Mouse (Mus musculus) yolk sac, embryonic 10.5 days (tissue): ENCODE results near the gene Rwdd2b.
A peak's percentile ranks its signal among the peaks of the same experiment; 100 is the strongest.

Source experiments
- DNase-seq: peaks from one replicate; pipeline ENCODE4 v3.0.0-alpha.2; 2017; ENCODE audit warnings: low spot score

Rwdd2b gene

DNA sequence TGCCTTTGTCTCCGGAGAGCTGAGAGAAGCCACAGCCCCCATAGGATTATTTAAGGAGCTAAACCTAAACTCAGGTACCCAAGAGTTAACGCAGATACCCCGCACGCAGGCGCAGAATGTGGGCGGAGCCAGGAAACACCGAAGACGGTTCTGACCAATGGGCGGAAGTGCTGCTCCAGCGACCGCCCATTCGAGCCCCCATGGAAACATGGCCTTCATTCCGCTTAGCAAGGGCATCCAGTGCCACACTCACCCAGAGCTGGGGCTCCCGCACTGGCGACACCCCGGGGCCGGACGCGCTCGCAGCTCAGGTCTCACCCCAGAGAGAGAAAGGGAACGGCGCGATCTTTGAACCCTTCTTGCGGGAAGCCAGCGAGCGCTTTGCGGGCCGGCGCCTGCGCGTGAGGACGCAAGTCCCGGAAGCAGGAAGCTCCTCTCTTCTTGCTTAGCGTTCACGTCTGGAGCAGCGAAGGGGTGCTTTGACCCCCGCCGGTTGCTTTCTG is at the start of gene Rwdd2b:
Gene Rwdd2b (minus strand): TSS at position 390 of the 503 bp plus-strand sequence.
- peak; percentile 94 for DNase-seq

DNA sequence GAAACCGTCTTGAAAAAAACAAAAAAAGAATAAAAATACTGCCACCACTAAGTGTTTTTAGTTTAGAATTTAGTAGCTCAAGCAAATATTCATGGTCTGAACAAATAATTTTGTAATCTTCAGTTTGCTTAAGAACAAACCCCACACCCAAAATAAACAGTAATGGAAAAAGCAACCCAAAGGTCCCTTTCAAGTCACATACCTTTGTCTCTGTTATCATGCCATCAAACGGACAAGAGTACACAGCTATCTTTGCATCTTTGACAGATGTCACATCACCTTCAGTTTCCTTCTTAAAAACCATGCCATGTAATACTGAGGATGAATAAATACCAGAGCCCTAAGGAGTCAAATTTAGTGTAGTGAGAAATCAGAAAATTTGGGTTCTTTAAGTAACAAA is 48.2 kb upstream of the Rwdd2b start:
- DNase-seq: no peak

DNA sequence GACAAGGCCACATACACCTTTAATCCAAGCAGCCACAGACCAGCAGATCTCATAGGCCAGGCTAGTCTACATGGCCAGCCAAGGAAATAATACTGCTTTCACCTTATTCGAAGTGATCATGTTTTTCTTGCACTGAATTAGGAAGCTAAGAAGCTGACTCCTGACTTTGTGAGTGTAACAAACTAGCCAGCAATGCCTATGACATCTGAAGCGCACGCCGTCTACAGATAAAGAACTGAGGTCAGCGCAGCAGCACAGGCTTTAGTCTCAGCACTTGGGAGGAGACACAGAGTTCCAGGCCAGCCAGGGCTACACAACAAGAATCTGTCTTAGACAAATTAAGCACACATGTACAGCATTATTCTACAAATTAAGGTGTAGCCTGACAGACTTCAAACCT is 46.4 kb upstream of the Rwdd2b start:
- no peak for DNase-seq

DNA sequence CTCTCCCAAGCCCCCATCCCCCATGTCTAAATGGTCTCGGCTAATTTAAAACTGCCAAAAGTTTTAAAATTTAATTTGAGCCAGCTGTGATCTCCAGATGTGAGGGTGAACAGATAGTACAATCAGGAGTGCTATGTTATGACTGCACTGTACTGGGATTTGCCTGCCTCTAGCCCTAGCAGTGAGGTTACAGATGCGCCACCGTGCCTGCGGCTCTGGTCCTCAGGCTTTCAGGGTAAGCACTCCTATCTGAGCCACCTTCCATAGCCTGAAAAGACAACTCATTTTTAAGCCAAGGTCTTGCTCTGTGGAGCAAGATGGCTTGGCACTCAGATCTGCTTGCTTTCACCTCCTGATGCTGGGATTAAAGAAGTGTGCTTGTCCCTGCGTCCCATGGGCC is 44.0 kb upstream of the Rwdd2b start:
- no peak for DNase-seq

DNA sequence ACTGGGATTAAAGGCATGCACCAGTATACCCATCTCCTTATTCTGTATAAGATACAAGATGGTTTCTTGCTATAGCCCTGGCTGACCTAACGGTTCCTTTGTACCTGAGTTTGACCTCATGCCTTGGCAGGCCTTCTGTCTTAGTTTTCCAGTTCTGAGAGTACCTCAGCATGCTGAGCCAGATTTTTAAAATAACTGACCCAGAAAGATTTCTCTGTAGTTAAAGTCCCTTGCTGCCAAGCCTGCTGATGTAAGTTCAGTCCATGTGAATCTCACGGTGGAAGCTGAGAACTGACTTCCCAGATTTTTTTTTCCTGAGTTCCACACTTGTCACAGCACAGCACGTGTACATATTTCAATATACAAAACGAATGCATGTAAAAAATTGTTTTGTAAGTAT is 30.2 kb upstream of the Rwdd2b start:
- DNase-seq: no peak

DNA sequence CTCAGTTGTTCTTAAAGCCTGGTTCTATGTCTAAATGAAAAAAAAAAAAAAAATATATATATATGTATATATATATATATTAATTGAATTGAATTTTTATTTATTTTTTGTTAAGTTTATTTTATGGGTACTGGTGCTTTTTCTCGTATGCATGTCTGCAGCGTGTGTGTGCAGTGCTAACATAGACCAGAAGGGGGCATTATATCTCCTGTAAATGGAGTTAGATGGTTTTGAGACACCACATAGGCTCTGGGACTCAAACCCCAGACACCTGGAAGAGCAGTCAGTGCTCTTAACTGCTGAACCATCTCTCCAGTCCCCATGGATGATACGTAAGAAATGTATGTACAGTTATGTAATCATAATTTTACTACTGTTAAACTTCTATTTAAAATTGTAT is 18.4 kb upstream of the Rwdd2b start:
- no peak for DNase-seq

DNA sequence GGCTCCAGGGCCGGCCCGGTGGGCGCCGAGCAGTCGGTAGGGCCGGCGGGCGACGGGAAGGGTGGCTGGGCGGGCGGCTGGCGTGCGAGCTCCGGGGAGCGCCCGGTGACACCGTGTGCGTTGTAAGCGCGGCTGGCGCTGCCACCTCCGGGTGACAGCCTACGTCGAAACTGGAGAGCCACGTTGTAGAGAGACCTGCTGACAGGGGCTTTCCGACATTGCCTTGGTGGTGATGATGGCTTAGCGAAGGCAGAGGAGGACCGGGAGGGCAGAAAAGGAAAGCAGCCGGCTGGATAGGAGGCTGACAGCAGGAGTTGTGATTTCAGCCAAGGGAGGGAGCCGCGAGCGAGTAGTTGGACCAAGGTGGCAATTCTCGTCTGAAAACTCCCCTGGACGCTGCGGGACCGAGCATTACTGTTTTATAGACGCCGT is 14.8 kb upstream of the Rwdd2b start:
- DNase-seq: no peak

DNA sequence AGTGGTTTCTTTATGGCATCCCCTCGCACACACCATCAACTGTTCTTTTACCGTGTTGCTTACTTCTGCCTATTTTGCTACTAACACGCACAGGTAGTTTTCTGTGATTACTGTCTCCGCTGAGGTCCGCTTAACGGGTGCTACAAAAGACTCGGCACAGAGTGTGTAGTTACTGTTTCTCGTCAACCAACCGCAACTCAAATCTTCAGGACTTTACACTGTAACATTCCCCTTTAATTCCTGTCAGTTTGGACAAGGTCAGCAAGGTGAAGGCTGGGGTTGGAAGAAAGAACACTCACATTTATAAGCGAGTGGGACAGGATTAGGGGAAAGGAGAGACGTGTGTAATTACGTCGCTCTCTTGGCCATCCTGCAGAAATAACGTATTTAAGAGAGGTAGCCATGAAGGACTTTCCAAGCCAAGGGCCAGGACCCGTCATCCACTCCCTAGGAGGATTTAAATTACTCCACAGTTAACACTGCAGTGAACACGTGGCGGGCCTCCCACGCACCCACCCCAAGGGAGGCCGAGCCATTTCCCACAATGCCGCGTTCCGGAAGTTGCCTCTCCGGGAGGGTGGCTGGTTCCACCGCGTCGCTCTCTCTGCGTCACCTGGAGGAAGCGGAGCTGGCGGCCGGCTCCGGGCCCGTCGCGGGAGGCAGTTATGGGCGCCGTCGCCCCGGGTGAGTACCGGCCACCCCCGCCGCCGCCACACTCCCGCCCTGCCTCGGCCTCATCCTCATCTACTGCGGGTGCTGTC is 14.2 kb upstream of the Rwdd2b start, which contains the start of gene Usp16:
Gene Usp16 (plus strand): TSS at position 285 of the 761 bp plus-strand sequence.
- DNase-seq: peak; percentile 89

DNA sequence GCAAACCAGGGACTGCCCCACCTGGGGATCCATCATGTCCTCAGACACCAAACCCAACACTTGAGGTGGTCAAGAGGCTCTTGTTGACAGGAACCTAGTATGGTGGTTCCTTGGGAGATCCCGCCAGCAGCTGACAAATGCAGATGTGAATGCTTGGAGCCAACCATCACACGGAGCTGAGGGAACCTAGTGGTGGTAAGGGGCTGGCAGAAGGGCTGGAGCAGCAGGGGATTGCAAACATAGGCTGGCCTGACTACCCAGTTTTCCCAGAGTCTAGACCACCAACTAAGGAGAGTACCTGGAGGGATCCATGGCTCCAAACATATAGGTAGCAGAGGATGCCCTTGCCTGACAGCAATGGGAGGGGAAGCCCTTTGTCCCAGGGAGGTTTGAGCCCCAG is 12.9 kb upstream of the Rwdd2b start:
- no peak for DNase-seq

DNA sequence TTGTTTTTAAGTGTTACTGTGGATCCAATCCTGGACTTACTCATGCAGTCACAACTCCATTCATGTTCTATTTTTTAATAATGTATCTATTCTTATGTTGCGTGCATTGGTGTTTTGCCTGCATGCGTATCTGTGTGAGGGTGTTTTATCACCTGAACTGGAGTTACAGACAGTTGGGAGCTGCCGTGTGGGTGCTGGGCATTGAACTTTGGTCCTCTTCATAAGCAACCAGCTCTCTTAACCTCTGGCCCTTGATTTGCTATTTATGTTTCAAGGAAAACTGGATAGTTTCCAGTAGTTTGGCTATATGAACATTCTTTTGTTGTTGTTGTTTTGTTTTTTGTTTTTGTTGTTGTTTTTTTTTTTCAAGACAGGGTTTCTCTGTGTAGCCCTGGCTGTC is 5.2 kb upstream of the Rwdd2b start:
- DNase-seq: no peak

DNA sequence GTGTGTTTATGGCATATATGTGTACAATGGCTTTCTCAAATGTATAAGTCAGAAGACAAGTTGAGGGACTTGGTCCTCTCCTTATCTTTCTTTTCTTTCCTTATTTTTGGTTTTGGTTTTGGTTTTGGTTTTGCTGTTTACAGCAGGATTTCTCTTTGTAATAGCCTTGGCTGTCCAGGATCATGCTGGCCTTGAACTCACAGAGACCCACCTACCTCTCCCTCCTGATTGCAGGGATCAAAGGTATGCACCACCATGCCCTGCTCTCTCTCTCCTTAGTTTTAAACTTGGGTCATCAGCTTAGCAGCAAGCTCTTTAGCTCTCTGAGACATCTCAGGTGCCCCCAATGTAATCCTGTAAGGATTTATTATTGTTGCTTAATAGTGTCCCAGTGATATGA is 4.7 kb upstream of the Rwdd2b start:
- no peak for DNase-seq

DNA sequence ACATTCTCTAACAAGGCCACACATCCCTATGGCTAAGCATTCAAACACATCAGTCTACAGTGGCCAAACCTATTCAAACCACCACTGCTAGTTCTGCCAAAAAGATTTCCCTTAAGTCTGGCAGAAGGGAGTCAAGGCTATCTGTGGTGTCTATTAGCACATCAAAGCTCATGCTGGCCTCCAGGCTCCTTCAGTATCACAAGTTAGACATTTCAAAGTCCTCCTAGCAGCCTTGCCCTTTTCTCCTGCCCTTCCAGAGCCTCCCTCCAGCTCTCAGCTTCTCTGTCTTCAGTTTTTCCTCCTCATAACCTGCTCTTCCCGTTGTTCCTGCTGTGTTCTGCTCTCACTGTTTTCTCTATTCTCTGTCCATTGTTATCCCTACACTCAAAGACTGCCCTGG is 3.7 kb upstream of the Rwdd2b start:
- DNase-seq: no peak

DNA sequence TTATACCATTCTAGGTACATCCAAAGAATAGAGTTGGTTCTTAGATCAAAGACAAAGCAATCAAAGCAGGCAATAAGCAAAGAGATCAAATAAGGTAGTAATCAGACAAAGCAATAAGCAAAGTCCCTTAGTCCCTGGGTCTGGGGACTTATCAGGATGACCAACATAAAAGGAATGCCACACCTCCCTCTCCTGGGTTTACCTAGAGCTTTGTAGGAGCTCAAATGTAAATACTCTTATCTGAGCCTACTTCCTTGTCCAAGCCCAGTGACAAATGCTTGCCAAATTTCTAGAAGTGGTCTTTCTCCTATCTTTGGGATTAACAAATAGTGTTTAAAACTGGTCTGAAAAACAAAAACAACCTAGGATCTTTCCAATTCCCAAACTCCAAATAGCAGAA is 2.9 kb upstream of the Rwdd2b start:
- peak; percentile 45 for DNase-seq

DNA sequence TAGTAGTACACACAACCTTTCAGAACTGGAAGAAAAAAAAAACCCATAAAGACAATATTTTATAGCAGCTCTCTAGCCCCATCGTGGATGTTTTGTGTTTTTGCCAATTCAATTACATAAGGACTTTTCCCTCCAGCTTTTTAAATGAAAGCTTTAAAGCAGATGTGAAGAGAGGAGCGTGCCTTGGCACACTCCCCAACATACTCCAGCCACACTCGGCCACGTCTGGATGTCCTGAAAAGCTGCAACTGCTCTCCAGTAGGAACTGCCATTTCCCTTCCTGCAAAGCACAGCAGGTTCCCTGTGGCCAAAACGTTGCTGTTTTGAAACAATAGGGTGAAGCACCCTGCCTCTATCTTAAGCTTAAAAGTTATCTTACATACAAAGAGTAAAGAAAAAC is 1.9 kb upstream of the Rwdd2b start:
- DNase-seq: no peak

DNA sequence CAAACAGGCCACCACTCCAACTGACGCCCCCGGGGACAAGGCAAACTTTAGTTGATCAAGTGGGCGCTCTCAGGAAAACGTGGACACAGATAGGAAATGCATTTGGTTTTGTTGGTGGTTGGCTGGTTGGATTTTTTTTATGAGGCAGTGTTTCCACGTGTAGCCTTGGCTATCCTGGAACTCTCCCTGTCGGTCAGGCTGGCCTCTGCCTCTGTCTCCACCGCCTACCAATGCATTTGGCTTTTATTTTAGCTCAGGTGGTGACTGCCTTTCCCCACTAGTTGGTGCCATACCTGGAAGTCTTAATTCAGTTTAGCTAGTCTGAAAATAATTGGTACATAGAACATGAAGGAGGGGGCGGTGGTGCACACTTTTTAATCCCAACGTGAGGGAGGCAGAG is 716 bp upstream of the Rwdd2b start:
- peak; percentile 25 for DNase-seq

DNA sequence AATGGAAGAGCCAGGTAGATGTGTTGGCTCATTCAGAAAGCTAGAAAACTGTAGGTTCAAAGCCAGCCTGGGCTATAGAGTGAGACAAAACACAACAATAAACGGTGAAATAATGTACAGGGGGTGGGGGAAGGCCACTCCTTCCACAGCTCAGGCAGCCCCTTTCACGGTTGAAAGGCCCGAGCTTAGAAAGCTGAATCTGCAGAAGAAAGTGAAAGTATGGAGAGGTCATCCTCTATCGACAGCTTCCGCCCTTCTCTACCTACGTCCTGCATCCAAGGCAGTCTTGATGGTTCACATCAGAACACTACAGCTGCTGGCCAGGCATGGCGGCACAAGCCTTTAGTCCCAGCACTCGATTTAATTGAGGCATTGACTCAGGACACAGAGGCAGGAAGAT is 1.7 kb downstream of the Rwdd2b start:
- no peak for DNase-seq

DNA sequence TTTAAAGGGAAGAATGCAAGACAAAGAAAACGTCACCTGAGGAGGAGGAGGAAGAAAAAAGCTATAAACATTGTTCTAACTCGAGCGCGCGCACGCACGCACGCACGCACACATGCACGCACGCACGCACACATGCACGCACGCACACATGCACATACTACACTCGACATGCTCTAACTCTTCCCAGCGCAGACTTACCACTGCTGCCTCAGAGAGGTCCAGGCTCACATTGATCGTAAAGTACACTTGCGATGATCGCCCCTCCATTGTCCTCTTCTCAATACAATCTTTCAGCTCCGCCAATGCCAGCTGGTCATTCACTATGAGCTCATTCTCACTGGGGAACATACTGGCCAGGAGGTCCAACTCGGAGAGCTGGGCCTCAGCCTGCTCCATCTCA is 3.3 kb downstream of the Rwdd2b start:
- no peak for DNase-seq

DNA sequence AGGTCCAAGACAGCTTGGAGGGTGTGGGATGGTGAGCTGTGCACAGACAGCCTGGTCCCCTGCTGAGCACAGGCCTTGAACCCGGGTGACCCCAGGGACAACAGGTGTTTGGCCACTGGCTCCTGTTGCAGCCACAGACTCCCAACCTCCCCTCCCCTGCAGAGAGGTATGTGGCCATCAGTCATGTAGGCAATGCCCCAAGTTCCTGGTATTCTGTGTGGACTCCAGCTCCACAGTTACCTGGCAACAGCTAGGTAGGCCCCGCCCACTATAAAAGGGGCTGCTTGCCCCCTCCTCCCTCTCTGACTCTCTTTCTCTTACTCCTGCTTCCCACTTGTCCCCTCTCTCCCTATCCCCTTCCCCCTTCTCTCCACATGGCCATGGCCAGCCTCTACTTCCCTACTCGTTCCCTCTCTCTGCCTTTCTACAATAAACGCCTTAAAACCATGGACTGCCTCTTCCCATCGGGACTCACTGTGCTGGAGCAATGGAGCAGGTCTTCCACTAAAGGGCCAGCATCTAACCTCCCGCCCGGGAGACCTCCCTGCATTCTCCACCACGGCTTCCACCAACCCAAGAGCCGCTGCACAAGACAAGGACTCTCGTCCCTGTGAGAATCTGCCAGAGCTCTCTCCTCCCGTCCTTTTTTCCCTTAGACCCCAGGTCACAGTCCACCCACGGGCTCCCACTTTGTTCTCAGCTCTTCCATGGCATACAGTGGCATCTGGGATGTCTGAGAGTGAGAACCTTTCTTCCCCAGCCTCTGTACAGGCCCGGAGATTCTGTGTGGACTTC is 4.8 kb downstream of the Rwdd2b start:
- DNase-seq: peak; percentile 45

DNA sequence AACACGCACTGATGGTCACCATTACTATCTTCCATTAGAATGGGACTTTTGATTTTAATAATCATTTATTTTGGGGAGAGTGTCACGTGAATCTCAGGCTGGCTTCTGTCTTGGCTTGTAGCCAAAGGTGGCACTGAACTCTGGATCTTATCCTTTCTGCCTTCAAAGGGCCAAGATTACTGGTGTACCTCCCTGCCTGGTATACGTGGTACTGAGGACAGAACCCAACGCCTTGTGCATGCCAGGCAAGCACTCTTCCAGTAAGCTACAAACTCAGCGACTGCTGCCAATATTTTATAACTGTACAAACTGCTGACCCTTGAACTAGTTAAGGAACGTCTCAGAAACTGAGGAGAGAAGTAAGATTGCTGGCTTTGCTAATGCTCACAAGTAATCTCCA is 5.4 kb downstream of the Rwdd2b start:
- no peak for DNase-seq

DNA sequence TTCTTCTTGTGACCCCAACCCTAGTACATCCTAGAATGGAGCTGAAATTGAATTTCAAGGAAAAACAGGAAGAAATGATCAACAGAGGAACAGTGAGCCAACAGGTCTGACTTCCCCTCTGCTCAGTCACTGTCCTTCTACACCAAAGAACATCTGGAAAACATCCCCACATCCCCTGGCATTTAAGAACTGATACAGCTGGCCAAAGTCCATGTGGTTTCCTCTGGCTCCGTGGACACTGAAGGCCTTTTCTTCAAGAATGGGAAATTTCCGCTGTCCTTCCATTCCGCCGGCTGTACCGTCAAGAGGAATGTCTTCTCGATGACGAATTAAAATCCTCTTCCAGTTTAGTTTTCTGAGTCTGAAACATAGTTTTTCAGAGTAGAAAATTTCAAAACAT is 6.1 kb downstream of the Rwdd2b start:
- DNase-seq: peak; percentile 21

DNA sequence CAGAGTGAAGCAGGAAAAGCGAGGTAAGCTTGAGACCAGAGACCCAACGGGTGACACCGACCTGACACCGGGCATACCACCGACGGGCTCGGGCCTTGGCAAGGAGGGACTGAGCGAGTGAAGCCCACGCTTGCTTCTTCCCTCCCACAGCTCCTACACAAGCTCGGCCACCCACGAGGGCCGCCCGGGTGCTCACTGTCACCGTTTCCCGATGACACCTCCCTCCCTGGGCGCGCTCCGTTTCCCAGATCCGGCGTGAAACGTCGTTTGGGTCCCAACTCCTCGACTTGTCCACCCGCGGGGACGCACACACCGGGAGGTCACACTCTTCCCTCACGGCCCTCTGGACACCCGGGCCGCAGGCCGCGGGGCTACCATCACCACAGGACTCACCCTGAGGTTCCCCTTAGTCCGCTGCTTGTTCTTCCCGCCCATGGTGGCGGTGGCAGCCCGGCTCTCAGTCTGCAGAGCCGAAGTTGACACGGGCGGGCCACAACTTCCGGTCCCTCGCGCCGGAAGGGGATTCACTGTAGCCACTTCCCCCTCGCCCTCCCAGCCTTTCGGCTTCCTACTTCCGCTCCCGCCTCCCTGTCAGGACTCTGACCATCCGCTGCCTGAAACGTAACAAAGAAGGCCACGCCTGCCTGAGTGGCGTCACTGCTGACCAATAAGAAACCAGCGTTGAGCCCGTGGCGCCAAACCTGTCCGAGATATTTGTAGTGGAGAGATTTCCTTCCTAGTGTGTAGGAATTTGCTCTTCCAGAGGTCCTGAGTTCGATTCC is 8.1 kb downstream of the Rwdd2b start, which contains the start of gene Ltn1:
Gene Ltn1 (minus strand): TSS at position 580 of the 782 bp plus-strand sequence.
- DNase-seq: peak; percentile 99

DNA sequence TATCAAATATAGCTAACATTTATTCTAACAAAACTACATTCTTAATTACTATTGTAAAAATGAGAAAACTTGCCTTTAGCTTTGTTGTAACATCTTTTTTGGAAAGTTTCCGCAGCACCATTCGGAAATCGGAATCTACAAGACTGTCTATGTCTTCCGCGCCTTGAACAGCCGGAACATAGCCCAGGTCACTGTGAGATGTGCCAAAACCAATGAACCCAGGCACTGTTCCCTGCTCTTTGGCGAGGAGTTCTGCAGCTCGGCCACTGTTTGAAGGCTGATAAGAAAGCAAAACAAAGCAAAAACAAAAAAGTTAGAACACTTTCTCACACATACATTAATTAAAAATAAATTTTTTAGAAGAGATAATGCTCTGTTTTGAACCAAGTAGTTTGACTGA is 12.9 kb downstream of the Rwdd2b start:
- no peak for DNase-seq
